In genomic region chrX:48098470-48099129, GRCm38 (mm10) we compare ENCODE assay signal across 17 mouse cellular contexts. TPM values are rescaled to one million over a fixed set of nuclear protein-coding genes. Genes with fewer than 3 reads are reported as not detected.
DNase-seq lines count a peak whose midpoint lies in the region; ATAC-seq lines count a peak whose summit lies in the region.
"Had no signal": no experiment of that assay in that cellular context is flagged by ENCODE, and none has a peak within 500 bp of the region (broad histone marks: within the 10 kb centered on the region; RNA-seq: fewer than 3 reads in every experiment).

No protein-coding gene starts in this region.

- peak; percentile 5 for DNase-seq in right cerebral cortex, adult 18-20 months
- no peak for DNase-seq in right cerebral cortex, postnatal 10 days (ENCODE audit: low spot score in 2 of 2)
- peak; percentile 85 for DNase-seq in T-cell, adult 2 months (ENCODE audit: low spot score)
- peak; percentile 36 to 64 for DNase-seq in thymus, postnatal 36 days
- no peak for DNase-seq in layer of hippocampus, postnatal 25 days (ENCODE audit: extremely low spot score in 1 of 2, low spot score in 1 of 2)
- DNase-seq: cerebellum, adult 9-10 months; kidney, adult 9 months; left cerebral cortex, postnatal 4 days; lung, adult 18-20 months; right cerebral cortex, postnatal 4 days had no signal

- peak; percentile 53; the same call in 1 of the 2 replicates for ATAC-seq in neutrophil, adult 5-6 weeks (ENCODE audit: extremely low read depth, insufficient number of reproducible peaks, low FRiP score, poor library complexity, severe bottlenecking)
- ATAC-seq in forebrain, embryonic 12.5 days (ENCODE audit: low FRiP score) = no peak
- no peak for ATAC-seq in forebrain, embryonic 13.5 days

- H3K9ac ChIP-seq in forebrain, embryonic 12.5 days = no peak overlapping the region
- no peak overlapping the region for H3K9ac ChIP-seq in forebrain, embryonic 13.5 days
- H3K9ac ChIP-seq: heart, embryonic 13.5 days; neural tube, embryonic 12.5 days had no signal

- WGBS in forebrain, embryonic 12.5 days = 81% methylated on average over 9 of the region's 9 CpGs
- WGBS in forebrain, embryonic 13.5 days = 80% methylated on average over 9 of the region's 9 CpGs

- no peaks in the 10 kb centered on the region for H3K36me3 ChIP-seq in forebrain, embryonic 12.5 days (replicated peaks)
- no peaks in the 10 kb centered on the region for H3K36me3 ChIP-seq in forebrain, embryonic 13.5 days (ENCODE audit: poor library complexity, severe bottlenecking)
- H3K36me3 ChIP-seq: heart, embryonic 13.5 days; neural tube, embryonic 12.5 days had no signal

- no peak overlapping the region for H3K4me2 ChIP-seq in forebrain, embryonic 12.5 days
- H3K4me2 ChIP-seq in forebrain, embryonic 13.5 days = no peak overlapping the region
- H3K4me2 ChIP-seq: heart, embryonic 13.5 days; neural tube, embryonic 12.5 days had no signal

- no peak overlapping the region for H3K27ac ChIP-seq in forebrain, embryonic 12.5 days
- no peak overlapping the region for H3K27ac ChIP-seq in forebrain, embryonic 13.5 days
- H3K27ac ChIP-seq: heart, embryonic 13.5 days; neural tube, embryonic 12.5 days had no signal

- no peak overlapping the region for H3K4me3 ChIP-seq in forebrain, embryonic 12.5 days (replicated peaks)
- H3K4me3 ChIP-seq in forebrain, embryonic 13.5 days = no peak overlapping the region
- H3K4me3 ChIP-seq: heart, embryonic 13.5 days; neural tube, embryonic 12.5 days had no signal

- no peaks in the 10 kb centered on the region for H3K9me3 ChIP-seq in forebrain, embryonic 12.5 days
- no peaks in the 10 kb centered on the region for H3K9me3 ChIP-seq in forebrain, embryonic 13.5 days (replicated peaks)
- H3K9me3 ChIP-seq: heart, embryonic 13.5 days; neural tube, embryonic 12.5 days had no signal

- H3K4me1 ChIP-seq in forebrain, embryonic 12.5 days = no peaks in the 10 kb centered on the region
- H3K4me1 ChIP-seq in forebrain, embryonic 13.5 days = no peaks in the 10 kb centered on the region
- H3K4me1 ChIP-seq: heart, embryonic 13.5 days; neural tube, embryonic 12.5 days had no signal

- H3K27me3 ChIP-seq in forebrain, embryonic 12.5 days = no peaks in the 10 kb centered on the region
- H3K27me3 ChIP-seq in forebrain, embryonic 13.5 days = no peaks in the 10 kb centered on the region
- H3K27me3 ChIP-seq: neural tube, embryonic 12.5 days had no signal

RNA-seq across cellular contexts. Expression of gene Xpnpep2, which starts 9.9 kb away (rescaled TPM):
- total RNA-seq in neutrophil, adult 5-6 weeks (2017) = 0.12 and 0.25 TPM in 2 replicates
- total RNA-seq in layer of hippocampus, postnatal 25 days (2021) = under 1 TPM; 0.35 to 0.59 TPM
- 0.55 and 1.2 TPM in 2 replicates for polyA plus RNA-seq in forebrain, embryonic 12.5 days (2016; fragmentation: Nextera tagmentation; extraction: Ambion mirVana)
- polyA plus RNA-seq in forebrain, embryonic 13.5 days (2015; fragmentation: Nextera tagmentation; extraction: Ambion mirVana) = 0.57 and 0.64 TPM in 2 replicates
- total RNA-seq: liver, adult 2 months; megakaryocyte, adult 5-6 weeks had no signal
- polyA plus RNA-seq: liver, adult 2 months had no signal

RNA-seq across cellular contexts. Expression of gene Sash3, which starts 47.6 kb away (rescaled TPM):
- total RNA-seq in neutrophil, adult 5-6 weeks (2017) = 217 and 224 TPM in 2 replicates
- total RNA-seq in layer of hippocampus, postnatal 25 days (2021) = 1 to 10 TPM; 1.4 to 1.7 TPM
- polyA plus RNA-seq in forebrain, embryonic 12.5 days (2016; fragmentation: Nextera tagmentation; extraction: Ambion mirVana) = 0.45 and 0.77 TPM in 2 replicates
- 0.71 and 0.72 TPM in 2 replicates for polyA plus RNA-seq in forebrain, embryonic 13.5 days (2015; fragmentation: Nextera tagmentation; extraction: Ambion mirVana)

Comparison
In these comparisons a context has a peak if more than half of its experiments do, and no peak if none do; other contexts are left out.
1. DNase-seq: peak in right cerebral cortex, adult 18-20 months (single experiment), T-cell, adult 2 months (single experiment) and thymus, postnatal 36 days (2 of 2); none in right cerebral cortex, postnatal 10 days (0 of 2) and layer of hippocampus, postnatal 25 days (0 of 2).
2. RNA of gene Sash3, which starts 47.6 kb away (total RNA-seq): 217 to 224 TPM in neutrophil, adult 5-6 weeks; 1.4 to 1.7 TPM in layer of hippocampus, postnatal 25 days; every median in the first group is over 10 times any median in the second.